Mouse (Mus musculus): ENCODE measurements around the gene Batf3. TPM values are rescaled to one million over a fixed set of nuclear protein-coding genes. Genes with fewer than 3 reads are reported as not detected.
"Not testable (repeated sequence)": the region's sequence is repeated elsewhere in the genome, so short reads cannot be mapped to it uniquely, and the experiment has no call there.

Batf3 gene
- total RNA-seq, 2 experiments from 2014 or later, result 0.47 to 2.7 TPM

DNA sequence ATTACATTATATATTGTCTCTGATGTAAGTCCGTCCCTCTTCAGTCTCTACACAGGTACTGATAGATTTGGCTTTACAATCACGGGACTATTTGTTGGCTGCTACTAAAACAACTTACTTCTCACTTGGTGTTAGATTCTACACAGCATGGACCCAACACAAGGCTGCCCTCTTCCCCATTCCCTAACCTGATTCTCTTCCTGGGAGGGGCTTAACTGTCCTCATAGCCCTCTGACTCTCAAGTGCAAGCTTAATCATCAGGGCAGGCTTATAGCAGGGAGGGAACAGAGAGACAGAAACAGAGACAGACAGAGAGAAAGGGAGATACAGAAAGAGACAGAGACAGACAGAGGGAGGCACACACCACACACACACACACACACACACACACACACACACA, 34.0 kb downstream of the Batf3 start:
- DNase-seq (ENCODE audit: low spot score in 2 of 2), result no peak

DNA sequence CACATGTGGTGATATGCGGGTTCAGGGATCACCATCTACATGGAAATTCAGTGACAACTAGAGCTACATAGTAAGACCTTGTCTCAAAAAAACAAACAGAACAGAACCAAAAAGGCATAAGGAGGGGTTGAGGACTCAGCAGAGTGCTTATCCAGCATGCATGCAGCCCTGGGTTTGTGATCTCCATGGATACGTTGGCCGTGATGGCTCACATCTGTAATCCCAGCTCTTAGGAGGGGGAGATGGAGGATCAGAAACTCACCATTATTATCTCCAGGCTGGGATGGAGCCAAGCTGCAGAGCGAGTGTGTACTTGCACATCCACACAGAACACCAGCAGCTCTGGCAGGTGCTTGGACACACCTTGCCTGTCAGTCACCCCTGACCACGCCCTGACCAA, 34.6 kb downstream of the Batf3 start:
- DNase-seq (ENCODE audit: low spot score in 2 of 2), result no peak

DNA sequence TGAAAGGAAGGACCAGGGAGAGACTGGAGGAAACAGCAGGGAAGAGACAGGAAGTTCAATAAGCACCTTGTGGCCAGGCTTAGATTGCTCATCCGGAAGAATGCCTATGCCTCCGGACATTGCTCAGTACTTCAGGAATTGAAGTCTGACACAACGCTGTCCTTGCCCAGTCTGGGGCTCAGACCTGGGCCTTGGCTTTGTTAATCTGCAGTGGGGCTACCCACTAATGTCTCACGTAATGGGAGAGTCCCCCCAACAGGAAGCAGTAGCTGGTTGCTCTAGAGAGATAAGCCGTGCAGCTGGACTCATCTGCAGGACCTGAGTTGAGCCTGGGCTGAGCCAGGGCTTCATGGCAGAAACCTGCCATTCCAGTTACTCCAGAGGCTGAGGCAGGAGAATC, 35.3 kb downstream of the Batf3 start:
- no peak for DNase-seq (ENCODE audit: low spot score in 2 of 2)

GRCm38 (mm10) chr1:191135406-191135805, 37.8 kb downstream of the Batf3 start:
- DNase-seq (ENCODE audit: low spot score in 2 of 2), result no peak

DNA sequence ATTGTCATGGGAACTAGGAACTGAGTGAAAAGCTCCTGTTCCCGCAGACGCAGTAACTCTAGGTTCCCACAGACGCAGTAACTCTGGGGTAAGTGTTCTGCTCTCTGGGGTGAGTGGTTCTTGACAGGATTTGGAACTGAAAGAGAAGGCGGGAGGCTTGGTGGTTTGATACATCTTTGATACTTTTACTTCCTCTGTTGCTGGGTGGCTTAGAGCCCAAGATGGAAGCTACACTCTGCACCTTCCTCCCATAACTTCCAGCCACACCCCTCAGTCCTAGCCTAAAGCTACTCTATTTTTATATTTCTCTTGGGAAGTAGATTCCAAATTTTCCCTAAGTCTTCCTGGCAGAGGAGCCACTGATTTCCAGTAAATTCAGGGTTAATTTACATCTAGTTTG, 40.8 kb downstream of the Batf3 start:
- DNase-seq (ENCODE audit: low spot score in 2 of 2), result no peak

DNA sequence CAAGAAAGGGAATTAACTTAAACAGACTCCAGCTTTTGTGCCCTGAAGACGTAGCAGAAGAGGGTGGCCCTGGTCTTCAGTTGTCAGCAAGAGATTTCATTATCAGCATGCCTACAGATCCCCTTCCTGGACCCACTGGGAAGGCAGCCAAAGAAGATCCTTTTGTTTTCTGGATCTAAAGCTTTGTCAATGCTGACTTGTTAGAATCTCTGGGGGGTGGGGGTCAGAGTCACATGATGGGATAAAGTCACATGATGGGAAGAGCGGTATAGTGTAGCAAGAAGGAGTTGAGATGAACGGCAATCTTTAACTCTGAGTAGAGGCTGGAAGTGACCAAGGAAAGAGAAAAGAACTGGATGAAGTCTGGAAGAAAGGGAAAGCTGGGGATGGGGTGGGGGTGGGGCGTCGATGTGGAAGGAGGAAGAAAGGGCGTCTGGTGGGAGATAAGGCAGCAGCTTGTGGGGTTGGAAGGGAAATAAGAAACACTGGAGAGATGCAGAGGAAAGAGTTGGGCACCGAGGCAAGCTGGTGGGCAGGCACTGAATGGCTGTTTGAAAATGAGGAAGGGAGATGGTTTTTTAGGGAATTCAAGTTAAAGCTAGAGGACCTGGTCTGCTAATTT, 41.3 kb downstream of the Batf3 start:
- no peak for DNase-seq (ENCODE audit: low spot score in 2 of 2)

DNA sequence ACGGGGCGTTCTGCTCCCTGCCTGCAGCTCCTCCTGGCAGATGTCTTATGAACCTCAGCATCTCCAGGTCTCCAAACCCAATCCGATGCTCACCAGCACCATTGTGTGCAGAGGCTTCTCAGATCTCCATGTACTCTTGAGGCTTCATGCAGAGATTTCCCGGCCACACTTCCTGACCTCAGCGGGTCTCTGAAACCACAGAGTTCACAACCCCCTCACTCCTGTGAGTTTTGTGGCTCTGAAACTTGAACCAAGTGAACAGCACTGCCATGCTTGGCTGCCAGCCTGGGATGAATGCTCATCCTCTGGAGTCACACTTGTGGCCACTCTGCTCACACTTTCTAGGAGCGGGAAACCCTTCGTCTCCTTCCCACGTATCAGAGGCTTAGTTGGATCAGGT, 43.3 kb downstream of the Batf3 start:
- DNase-seq (ENCODE audit: low spot score in 2 of 2), result no peak

DNA sequence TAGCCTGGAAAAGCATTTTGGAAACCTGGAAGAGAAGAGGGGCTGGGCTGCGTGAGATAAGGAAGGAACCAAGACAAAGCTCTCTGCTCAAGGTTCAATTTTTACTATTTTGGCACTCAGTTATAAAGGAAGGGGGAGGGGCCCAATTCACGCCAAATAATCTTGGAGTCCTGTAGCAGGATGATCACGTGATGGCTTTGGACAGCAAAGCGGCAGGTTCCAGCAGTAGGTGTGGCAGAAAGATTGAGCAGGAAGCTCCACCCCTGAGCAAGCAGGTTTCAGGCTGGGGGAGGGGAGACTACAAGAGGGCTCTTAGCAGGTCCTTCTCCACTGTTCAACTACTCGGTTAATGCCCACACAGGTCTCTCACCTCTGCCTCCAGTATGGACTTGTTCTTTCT, 51.8 kb downstream of the Batf3 start:
- not testable (repeated sequence) for DNase-seq (ENCODE audit: low spot score in 2 of 2)

- DNase-seq (ENCODE audit: low spot score in 2 of 2), result no peak
Observed at GRCm38 (mm10) chr1:191150924-191151605, 53.4 kb downstream of the Batf3 start.

GRCm38 (mm10) chr1:191153052-191153451, 55.4 kb downstream of the Batf3 start:
- DNase-seq (ENCODE audit: low spot score in 2 of 2), result peak in 1 of 2 experiments; percentile 31

DNA sequence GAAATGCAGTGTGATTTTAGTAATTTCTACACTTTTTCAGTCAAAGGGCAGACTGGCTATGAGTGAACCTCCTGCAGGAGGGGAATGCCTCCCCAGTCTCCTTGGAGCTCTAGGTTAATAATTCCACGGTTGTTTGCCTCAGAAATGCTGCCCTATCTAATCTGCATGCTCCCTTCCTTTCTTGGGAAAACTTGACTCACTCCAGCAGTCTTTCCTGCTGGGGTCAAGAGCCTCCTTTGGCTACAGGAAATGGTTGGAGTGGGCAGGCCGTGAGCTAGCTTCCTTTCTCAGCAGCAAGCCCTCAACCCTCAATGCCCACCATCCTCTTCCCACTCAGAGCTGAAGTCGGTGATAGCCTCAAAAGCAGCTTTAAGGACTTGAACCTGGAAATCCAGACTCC, 56.7 kb downstream of the Batf3 start:
- no peak for DNase-seq (ENCODE audit: low spot score in 2 of 2)

Other genes with a start within 250 kb of the Batf3 start
- 10 to 100 TPM; 24.1 to 28.2 TPM for gene Rps6kc1, start 186.1 kb upstream of the Batf3 start, total RNA-seq (2021)
- 10 to 100 TPM; 30.0 to 41.6 TPM for gene Angel2, start 172.7 kb upstream of the Batf3 start, total RNA-seq (2021)
- gene Vash2, start 118.6 kb upstream of the Batf3 start, total RNA-seq (2021), result 10 to 100 TPM; 41.2 to 43.6 TPM
- 10 to 100 TPM in 1 of 2 experiments, 1 to 10 TPM in 1; 9.2 to 11.7 TPM for gene Flvcr1, start 71.7 kb upstream of the Batf3 start, total RNA-seq (2021)
- gene Spata45, start 61.2 kb upstream of the Batf3 start, total RNA-seq (2021), result not detected
- 10 to 100 TPM; 21.4 to 23.1 TPM for gene Tatdn3, start 34.9 kb upstream of the Batf3 start, total RNA-seq (2021)
- 1 to 10 TPM; 3.9 to 4.5 TPM for gene Nsl1, start 34.8 kb upstream of the Batf3 start, total RNA-seq (2021)
- not detected for gene Fam71a, start 67.0 kb downstream of the Batf3 start, total RNA-seq (2021)
- gene Atf3, start 120.2 kb downstream of the Batf3 start, total RNA-seq (2021), result 10 to 100 TPM in 1 of 2 experiments, 1 to 10 TPM in 1; 9.7 to 13.9 TPM
- 10 to 100 TPM; 94.5 to 94.7 TPM for gene Nenf, start 220.3 kb downstream of the Batf3 start, total RNA-seq (2021)
- 1 to 10 TPM; 4.6 to 6.3 TPM for gene Tmem206, start 228.1 kb downstream of the Batf3 start, total RNA-seq (2021)

All from gastrocnemius, postnatal 4 days (tissue).